Mouse (Mus musculus): ENCODE measurements at regions not wholly inside any gene's neighbourhood (a gene's known extent, or its start where the extent isn't known, plus 50 kb on each side); places are given as distances from the start of the nearest gene placed in this dataset.
A peak's percentile ranks its signal among the peaks of the same experiment; 100 is the strongest.

- DNase-seq: no peak
Measured at GRCm38 (mm10) chr3:48658386-48658785, 1098.7 kb downstream of the Pcdh18 start.

DNA sequence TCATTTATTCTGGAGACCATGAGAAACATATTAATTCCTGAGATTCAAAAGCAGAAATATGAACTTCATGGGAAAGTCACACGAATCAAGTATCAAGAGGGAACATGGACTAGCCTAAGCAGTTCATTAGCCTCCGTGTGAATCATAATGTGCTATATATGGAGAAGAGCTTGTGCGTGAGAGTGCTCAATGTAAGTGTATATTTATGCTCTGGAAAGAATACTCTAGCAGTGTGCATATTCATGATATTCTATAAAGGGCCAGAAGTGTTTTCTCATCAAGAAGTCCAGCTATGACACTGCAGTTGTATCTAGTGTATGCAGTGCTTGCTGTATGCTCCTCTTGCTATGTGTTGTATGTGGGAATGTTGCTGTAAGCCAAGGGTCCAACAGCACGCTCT lies 1102.0 kb downstream of the Pcdh18 start:
- DNase-seq: no peak

DNA sequence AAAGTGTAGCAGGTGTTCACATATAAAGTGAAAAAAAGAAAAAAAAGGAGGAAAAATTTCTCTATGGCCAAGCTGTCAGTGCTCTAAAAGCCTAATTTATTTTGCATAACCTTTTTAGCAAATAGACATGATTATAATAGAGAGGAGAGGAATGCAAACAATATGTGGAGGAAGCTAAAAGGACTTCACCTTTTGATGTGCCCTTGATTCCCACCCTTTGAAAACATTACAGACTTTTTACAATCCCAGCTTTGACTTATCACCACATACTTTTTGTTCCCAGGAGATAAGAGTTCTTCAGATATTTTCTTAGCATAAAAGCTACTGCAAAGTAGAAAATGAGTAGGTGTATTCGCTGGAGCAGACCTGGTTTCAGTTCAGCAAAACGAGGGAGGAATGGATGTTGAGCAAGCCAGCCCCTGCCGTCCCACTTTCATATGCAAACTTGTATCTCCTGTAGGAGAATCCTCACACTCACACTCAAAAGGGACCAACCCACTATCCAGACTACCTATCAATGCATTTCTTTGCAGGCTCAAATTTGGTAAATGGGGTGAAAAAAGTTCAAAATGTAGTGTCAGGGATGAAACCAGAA lies 1125.1 kb downstream of the Pcdh18 start:
- DNase-seq: no peak

GRCm38 (mm10) chr3:48608933-48609332 lies 1148.2 kb downstream of the Pcdh18 start:
- DNase-seq: no peak

GRCm38 (mm10) chr3:48604840-48605239 lies 1152.3 kb downstream of the Pcdh18 start:
- peak; percentile 47 to 56 for DNase-seq

GRCm38 (mm10) chr3:48587341-48587740 lies 1169.8 kb downstream of the Pcdh18 start:
- no peak for DNase-seq

DNA sequence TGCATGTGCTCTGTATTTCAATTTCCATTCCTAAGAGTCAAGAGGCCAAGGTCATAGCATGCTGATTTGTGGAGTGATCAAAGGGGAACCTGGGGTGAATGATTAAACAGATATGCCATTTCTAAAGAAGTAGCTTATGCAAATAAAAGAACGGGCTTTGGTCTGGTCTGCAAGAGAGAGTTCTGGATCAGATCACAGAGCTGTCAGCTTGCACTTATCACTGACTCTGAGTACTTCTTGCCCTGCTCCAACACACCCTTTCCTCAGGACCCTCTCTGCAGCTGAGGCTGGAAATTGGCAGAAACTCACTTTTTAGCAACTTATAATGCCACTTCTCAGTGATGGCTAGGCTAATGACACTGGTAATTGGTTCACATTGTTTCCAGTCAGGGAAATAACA lies 1171.0 kb downstream of the Pcdh18 start:
- no peak for DNase-seq

- no peak for DNase-seq
Measured at GRCm38 (mm10) chr3:48584340-48584739, 1172.8 kb downstream of the Pcdh18 start.

GRCm38 (mm10) chr3:48582521-48582920 lies 1174.6 kb downstream of the Pcdh18 start:
- no peak for DNase-seq

- no peak for DNase-seq
Measured at GRCm38 (mm10) chr3:48579971-48580370, 1177.2 kb downstream of the Pcdh18 start.

DNA sequence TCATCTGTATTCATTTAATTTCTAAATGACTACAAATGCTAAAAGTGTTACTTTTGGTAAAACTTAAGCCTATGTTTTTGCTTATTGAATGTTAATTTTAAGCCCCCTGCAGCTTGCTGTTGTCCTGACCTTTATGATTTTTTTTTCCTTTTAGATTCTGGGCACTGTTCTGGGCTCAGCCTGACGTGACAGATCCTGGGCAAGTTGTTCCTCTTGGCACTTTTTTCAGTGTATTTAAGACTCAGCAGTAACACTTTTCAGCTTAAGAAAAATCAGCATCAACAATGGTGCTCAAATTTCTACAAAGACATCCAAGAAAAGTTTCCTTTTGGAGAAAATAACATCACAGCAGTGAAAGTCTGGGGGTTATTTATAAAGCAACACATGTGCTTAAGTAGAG lies 1177.9 kb downstream of the Pcdh18 start:
- no peak for DNase-seq

GRCm38 (mm10) chr3:48546669-48547068 lies 1210.5 kb downstream of the Pcdh18 start:
- no peak for DNase-seq

DNA sequence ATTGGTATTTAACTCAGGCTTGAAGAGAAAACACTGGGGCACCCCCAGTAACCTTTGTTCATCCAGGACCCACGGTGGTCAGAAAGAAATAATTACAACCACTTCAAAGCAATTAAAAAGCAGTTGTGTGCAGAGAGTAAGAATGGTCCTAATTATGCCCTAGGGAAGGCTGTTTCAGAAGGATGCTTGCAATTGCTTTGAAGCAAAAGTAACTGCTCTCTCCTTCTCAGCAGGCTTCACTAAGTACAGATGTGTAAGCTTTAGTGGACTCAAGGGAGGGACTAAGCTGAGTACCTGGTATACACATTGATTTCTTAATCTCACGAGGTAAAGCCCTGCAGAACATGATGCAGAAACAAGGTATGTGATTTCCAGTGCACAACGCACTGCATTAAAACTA lies 1242.1 kb downstream of the Pcdh18 start:
- DNase-seq: no peak

GRCm38 (mm10) chr3:48503996-48504395 lies 1253.1 kb downstream of the Pcdh18 start:
- DNase-seq: no peak

DNA sequence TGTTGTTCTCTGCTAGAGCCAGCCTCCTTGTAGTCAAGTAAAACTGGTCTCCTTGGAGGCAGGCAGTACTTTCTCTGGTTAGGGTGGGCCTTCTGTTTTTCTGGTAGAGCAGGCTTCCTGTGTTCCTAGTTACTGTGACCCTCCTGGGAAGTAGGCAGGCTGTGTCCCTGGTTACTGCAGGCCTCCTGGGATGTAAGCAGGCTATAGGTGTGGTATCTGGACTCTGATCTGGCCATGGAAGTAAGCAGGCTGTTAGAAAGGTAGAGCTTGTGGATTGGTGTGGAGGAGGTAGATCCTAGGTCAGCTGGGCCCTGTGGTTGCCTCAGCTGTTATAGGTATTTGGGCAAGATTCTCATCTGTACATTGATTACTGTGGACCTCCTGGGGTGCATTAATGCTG lies 1292.4 kb downstream of the Pcdh18 start:
- DNase-seq: no peak

DNA sequence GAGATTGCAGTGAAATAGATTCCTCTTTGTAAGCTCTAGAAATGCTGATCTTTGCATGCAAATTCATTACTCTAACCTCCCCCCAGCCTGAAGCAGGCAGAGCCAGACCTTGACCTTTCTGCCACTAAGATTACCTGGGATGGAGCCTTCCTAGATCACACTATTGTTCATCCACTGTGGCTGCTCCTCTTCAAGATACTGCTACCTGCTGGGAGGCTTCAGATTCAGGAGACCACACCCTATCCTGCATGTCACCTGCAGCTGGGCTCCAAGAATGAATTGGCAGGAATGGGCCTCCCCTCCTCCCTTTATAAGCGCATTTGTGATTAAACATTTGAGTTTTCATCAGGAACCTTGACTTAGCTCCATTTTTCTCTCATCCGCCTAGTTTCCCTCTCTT lies 1315.2 kb downstream of the Pcdh18 start:
- no peak for DNase-seq

- no peak for DNase-seq
Measured at GRCm38 (mm10) chr3:48429406-48430033, 1327.6 kb downstream of the Pcdh18 start.

- DNase-seq: no peak
Measured at GRCm38 (mm10) chr3:48389862-48390261, 1367.3 kb downstream of the Pcdh18 start.

Measured in cerebellum, postnatal 10 days (tissue).